Mouse (Mus musculus) layer of hippocampus, postnatal 14 days (tissue): ENCODE measurements around the gene Neu2. TPM values are rescaled to one million over a fixed set of nuclear protein-coding genes. Genes with fewer than 3 reads are reported as not detected.

Experiments
- DNase-seq, 2 experiments: peaks; one replicate each; pipeline ENCODE4 v3.0.0; 2021 to 2022; ENCODE audit warnings: low spot score in 2 of 2, mixed read lengths in 1 of 2
- total RNA-seq, 2 experiments: library from RNA; stranded (reverse); gene quantifications; 2 replicates each; pipeline ENCODE4 v1.2.3; 2021

Gene Neu2
- total RNA-seq, 2 experiments from 2014 or later = 0.30 TPM; not detected in 1

GRCm38 (mm10) chr1:87534118-87534517, 24.4 kb downstream of the Neu2 start:
- no peak for DNase-seq

- no peak for DNase-seq
Observed at GRCm38 (mm10) chr1:87537008-87537407, 27.3 kb downstream of the Neu2 start.

DNA sequence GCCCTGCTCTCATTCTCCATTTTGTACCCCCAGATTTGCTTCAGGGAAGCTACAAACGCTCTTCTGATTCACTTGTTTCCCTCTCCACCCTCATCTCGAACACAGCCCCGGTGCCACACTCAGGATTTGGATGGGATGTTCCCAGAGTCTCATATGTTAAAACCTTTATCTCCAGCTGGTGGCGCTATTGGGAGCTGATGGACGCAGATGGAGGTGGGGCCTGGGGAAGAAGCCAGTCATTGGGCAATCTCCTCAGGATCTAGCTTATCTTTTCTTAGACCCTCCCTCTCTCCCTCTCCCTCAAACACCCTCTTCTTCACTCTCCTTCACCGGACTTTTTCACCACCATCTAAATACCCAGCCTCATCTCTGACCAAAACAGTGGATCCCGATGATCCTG, 31.9 kb downstream of the Neu2 start:
- peak in 1 of 2 experiments; percentile 43 for DNase-seq

GRCm38 (mm10) chr1:87551008-87551407, 41.3 kb downstream of the Neu2 start:
- no peak for DNase-seq

DNA sequence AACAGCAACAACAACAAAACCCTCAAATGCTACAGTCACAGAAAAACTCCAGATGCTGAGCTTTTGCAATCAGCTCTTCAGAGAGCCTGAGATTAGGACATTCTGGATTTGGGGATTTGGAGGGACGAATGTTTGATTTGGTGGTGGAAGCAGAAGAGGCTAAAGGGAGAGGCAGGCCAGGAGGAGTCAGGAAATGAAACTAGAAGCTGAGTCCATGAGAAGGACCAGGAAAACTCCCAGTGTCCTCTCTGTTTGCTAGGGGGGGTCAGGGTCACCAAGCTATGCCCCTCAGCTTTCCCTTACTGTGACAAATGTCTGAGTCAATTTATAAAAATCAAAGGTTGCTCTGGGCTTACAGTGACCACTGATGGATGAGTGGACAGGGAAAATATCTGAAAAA, 43.9 kb downstream of the Neu2 start:
- DNase-seq = no peak

GRCm38 (mm10) chr1:87562967-87563366, 53.3 kb downstream of the Neu2 start:
- DNase-seq = no peak

- DNase-seq = no peak
Observed at GRCm38 (mm10) chr1:87565760-87566159, 56.1 kb downstream of the Neu2 start.

DNA sequence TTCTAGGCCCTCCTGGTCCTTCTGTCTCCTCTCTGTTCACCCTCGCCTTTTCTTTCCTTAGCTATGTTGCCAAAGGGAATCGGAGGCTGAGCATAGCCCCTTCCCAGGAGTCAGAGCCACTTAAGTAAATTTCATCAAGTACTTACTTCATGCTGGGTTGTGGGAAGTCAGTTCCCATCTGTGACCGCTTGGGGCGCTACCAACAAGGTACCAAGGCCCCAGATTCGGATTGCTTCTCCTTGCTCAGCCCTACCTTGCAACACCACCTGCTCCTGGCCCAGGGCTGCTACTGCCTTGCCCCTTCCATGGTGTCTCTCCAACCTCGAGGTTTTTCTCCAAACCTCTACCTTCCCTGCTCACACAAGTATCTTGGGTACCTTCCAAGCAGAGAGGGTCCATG, 58.7 kb downstream of the Neu2 start:
- no peak for DNase-seq

GRCm38 (mm10) chr1:87573261-87573660, 63.6 kb downstream of the Neu2 start:
- no peak for DNase-seq

DNA sequence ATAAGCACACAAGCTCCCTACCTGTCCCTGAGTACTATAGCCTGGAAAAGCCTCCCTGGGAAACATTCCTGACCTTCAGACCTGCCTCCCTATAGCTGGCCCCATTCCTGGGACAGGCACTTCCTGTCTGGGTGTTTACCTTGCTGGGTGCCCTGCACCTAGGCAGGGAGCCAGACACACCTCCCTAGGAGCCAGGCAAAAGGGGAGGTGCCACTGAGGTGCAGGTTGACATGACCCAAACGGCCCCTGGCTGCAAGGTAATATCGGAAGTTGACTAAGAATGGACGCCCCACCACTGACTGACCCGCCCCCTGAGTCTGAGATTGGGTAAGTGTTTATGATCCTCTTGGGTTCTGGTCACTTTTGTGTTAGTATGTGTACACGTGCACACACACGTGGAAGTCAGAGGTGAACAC, 64.1 kb downstream of the Neu2 start, which contains the start of gene Ngef:
Ngef (minus strand) TSS at position 71 of the 416 bp plus-strand sequence.
- DNase-seq = no peak

DNA sequence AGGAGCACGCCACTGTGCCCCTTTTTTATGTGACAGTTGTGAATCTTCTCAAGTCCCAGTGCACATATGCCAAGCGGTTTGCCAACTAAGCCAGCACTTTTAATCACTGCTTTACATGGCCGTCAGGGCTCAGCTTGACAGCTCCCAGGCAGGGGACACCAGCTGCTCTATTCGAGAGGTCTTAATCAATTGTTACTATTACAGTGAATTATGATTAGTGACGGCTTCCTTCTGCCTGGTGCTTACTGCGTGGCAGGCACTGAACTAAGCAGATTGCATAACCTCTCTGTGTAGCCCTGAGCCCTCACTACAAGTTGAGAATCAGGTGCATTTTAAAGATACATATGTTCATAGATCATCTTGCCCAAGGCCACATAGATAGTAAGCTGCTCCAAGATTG, 64.7 kb downstream of the Neu2 start:
- peak in 1 of 2 experiments; percentile 11 for DNase-seq

GRCm38 (mm10) chr1:87574785-87575184, 65.1 kb downstream of the Neu2 start:
- peak; percentile 12 to 46 for DNase-seq

- DNase-seq = no peak
Observed at GRCm38 (mm10) chr1:87578965-87579364, 69.3 kb downstream of the Neu2 start.

DNA sequence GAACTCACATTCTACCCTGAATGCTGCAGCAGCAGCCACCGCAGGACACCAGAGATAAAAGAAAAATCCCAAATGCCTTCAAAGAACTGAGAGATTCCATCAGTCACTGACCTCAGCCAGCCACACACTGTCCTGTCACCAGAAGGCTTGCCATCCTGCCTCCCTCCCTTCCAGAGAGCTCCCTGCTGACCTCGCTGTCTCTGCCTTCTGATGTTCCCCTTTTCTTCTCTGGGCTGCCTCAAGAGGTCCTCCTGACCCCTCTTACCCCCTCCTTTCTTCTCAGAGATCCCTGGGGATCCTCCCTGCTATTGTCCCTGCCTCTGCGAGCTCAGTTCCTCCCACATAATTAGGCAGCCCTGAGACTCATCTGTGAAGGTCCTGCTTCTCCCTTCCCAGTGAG, 71.1 kb downstream of the Neu2 start:
- DNase-seq = no peak

GRCm38 (mm10) chr1:87589162-87589561, 79.5 kb downstream of the Neu2 start:
- DNase-seq = no peak

GRCm38 (mm10) chr1:87589980-87590379, 80.3 kb downstream of the Neu2 start:
- DNase-seq = no peak

DNA sequence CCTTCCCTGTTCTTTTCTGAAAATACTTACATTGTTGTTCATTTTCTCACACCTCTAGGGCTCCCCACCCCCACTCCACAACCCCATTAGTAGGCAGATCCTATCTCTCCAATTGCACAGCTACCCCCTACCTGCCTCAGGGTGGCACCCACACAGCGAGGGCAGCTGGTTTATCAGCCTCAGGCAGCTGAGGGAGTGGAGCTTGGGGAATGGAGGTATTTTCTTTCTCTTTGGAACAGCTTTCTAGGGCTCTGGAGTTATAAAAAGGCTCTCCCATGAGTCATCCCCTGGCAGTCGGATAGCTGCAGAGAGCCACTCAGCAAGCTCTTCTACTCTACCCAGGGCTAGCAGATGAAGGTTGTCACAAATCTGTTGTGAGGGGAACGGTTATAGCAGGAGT, 84.6 kb downstream of the Neu2 start:
- DNase-seq = peak in 1 of 2 experiments; percentile 17

DNA sequence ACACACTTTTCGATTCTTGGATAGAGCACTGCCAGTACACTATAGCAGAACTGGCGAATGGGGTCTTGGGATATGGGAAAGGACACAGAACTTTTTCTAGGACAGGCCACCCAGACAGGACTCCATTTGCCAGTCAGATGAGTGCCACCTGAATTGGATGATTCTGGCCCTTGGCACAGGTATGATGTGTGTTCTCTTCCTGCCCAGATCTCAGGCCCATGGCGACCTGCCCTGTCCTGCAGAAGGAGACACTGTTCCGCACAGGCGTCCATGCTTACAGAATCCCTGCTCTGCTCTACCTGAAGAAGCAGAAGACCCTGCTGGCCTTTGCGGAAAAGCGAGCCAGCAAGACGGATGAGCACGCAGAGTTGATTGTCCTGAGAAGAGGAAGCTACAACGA, 85.0 kb downstream of the Neu2 start:
- DNase-seq = no peak

DNA sequence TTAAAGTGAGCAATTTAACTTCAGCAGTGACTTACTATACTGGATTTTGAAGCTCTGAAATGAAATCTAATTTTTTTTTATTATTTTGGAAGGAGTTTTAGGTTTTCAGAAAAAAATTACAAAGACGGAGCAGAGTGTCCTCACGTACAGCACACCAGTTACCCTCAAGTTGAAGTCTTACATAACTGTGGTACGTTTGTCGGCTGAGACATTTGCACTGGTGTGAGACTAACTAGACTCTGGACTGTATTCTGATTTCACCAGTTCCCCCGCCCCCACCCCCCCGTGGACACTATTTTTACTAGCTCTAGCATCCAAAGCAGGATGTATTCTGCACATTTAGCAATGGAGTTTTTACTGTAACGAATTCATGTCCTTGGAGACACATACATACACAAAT, 90.8 kb downstream of the Neu2 start:
- no peak for DNase-seq

DNA sequence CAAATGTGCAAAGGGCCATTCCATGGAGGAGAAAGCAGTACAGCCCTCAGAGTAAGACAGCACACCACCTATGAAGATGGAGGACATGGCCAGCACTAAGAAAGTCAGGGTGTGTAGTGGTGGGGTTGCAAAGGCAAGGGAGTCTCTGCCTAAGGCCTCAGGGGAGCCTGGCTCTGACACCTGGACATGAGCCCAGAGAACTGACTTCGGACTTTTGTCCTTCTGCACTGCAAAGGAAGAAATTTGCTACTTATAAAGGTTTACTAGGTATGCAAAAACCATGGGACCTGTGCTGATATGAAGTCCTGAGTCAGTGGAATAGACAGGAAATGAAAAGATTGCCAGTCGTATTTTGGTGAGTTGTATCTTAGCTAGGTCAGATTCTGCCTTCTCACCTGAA, 92.1 kb downstream of the Neu2 start:
- no peak for DNase-seq

DNA sequence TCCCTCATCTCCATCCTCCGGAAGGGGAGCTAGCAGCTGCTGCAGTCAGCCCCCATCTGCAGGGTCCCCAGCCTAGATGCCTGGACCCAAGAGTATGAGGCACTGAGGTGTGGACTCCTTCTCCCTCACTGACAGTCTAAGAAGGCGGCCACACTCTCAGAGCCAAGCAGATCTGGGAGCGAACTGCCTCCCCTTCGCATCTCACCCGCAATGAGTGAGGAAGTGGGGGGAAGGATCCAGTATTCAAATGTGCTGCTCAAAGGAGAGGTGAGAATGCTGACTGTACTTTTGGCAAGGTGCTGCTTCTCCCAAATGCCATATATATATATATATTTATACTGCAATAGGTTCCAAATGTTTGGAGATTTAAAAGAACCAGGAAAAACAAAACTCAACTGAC, 93.7 kb downstream of the Neu2 start:
- no peak for DNase-seq

DNA sequence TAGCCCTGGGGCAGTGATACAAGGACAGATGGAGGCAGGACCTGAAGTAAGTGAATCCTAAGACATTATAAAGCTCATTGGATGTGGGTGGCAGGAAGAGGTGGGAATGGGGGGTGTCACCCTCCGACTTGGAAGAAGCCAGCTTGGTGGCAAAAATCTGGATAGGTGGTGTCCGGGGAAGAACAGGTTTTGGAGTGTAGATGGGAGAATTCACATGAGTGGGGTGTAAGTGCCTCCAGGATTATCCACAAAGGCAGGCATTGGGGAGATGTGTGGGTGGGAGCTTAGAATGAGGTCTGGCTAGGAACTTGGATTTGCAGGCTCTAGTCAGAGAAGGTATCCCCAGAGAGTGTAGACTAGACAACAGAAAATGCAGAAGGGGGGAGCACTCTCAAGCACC, 95.6 kb downstream of the Neu2 start:
- DNase-seq = no peak

DNA sequence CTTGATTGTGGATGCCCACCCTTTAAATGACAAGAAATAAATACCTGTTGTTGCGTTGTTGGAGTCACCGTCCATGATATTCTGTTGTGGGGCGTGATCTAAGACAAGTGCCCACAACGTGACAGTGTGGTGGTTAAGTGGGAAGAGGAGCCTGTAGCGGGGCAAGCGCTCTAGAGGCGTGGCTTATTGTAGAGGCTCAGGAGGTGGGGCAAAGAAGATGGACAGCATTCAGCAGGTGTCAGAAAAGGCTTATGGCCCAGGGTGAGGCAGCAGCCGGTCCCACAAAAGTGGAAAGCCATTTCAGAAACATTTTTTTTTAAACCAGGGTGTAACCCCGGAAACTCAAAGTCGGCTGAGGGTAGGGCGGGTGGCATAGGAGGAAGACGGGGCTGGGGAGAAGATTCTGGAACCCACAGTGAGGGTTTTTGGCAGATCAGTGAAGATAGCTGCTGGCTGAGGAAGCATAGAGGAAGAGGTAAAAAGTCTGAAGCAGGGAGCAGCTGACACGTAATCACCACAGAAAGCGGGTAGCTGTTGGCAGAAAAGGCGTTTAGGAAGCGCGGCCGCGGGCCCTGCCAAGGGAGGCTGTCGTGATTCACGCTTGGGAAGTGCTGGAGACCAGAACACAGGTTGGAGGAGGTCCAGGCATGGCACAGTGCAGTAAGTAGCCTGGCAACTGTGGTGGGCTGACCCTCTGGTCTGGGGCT, 97.8 kb downstream of the Neu2 start:
- DNase-seq = peak; percentile 59 to 69
